Mouse (Mus musculus) left cerebral cortex, adult 9 months (tissue): Measurements from ENCODE around the gene Gm6460.
"Not testable (repeated sequence)": the region's sequence is repeated elsewhere in the genome, so short reads cannot be mapped to it uniquely, and the experiment has no call there.

Experiments
- DNase-seq, 2 experiments: peaks; one replicate each; pipeline ENCODE4 v3.0.0; 2022; ENCODE audit warnings: low spot score in 2 of 2

Gene Gm6460

DNA sequence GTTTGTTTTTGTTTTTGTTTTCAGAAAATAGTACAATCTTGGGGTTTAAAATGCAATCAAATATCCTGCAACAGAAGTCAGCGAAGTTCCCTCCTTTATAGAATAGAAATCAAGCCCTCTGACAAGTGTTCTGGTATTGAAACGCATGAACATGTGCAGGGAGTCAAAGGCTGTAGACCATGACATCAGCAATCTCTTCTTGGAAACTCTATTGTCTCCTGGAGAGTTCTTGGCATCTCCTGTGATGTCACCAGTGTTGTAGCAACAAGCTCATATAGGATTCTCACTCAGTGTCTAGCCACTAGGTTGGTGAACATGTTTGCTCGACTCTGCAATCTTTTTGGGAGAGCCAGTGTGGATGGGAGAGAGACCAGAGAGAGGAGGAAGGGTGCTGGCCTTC lies at the start of gene Gm6460:
Gene Gm6460 (plus strand): TSS at position 301 of the 400 bp plus-strand sequence.
- DNase-seq, result not testable (repeated sequence)
